Mouse (Mus musculus) heart, postnatal 0 days (tissue): ENCODE measurements at regions not wholly inside any gene's neighbourhood (a gene's known extent, or its start where the extent isn't known, plus 50 kb on each side); places are given as distances from the start of the nearest gene placed in this dataset.

Experiments used
- ATAC-seq: fragments of 200-750 bp; cut with Nextera tagmentation; 2 replicates; pipeline ENCODE4 v1.8.0; 2017; ENCODE audit warnings: low read depth, moderate number of reproducible peaks, moderate library complexity; ENCODE audit not compliant: insufficient read depth
- DNase-seq: peaks from one replicate; pipeline ENCODE4 v3.0.0-alpha.2; 2016; ENCODE audit warnings: low spot score
- H3K27ac ChIP-seq: fragments of 300-500 bp; sonication (generic); 2 replicates; pipeline ENCODE4 v1.5.1; 2014; ENCODE audit warnings: low read depth, mild to moderate bottlenecking
- H3K27me3 ChIP-seq: fragments of 300-500 bp; sonication (generic); 2 replicates; pipeline ENCODE4 v1.6.1; 2014; ENCODE audit warnings: low read length, mixed read lengths; ENCODE audit not compliant: control insufficient read depth, insufficient read depth
- H3K36me3 ChIP-seq: fragments of 300-500 bp; sonication (generic); replicated peaks from 2 replicates; pipeline ENCODE4 v1.6.1; 2014; ENCODE audit warnings: low read length, mixed read lengths; ENCODE audit not compliant: control insufficient read depth, insufficient read depth
- H3K4me1 ChIP-seq: fragments of 300-500 bp; sonication (generic); 2 replicates; pipeline ENCODE4 v1.6.1; 2014; ENCODE audit warnings: antibody characterized with exemption; ENCODE audit not compliant: control insufficient read depth, insufficient read depth
- H3K4me2 ChIP-seq: fragments of 300-500 bp; sonication (generic); 2 replicates; pipeline ENCODE4 v1.6.1; 2014; ENCODE audit warnings: low read depth, mild to moderate bottlenecking, low read length, moderate library complexity
- H3K4me3 ChIP-seq: fragments of 300-500 bp; sonication (generic); 2 replicates; pipeline ENCODE4 v1.5.1; 2014; ENCODE audit warnings: low read depth, low read length
- H3K9ac ChIP-seq: fragments of 300-500 bp; sonication (generic); replicated peaks from 2 replicates; pipeline ENCODE4 v1.6.1; 2014; ENCODE audit warnings: low read depth, low read length, mixed read lengths
- H3K9me3 ChIP-seq: fragments of 300-500 bp; sonication (generic); replicated peaks from 2 replicates; pipeline ENCODE4 v1.6.1; 2016; ENCODE audit warnings: low read length; ENCODE audit not compliant: control insufficient read depth
- CTCF ChIP-seq: IDR thresholded peaks from 2 replicates; pipeline ENCODE4 v1.5.1; 2016; ENCODE audit warnings: antibody characterized with exemption, control low read depth, low read depth
- EP300 ChIP-seq: IDR thresholded peaks from 2 replicates; pipeline ENCODE4 v1.6.1; 2016; ENCODE audit warnings: antibody characterized with exemption, low read depth
- WGBS: fragments of 180-500 bp; shearing (Covaris S2); extraction: QIAGEN DNeasy Blood & Tissue Kit; methylation state at CpG from one replicate; pipeline ENCODE4 v1.1.7; 2014; 5-methylcytosine and 5-hydroxymethylcytosine counted together

DNA sequence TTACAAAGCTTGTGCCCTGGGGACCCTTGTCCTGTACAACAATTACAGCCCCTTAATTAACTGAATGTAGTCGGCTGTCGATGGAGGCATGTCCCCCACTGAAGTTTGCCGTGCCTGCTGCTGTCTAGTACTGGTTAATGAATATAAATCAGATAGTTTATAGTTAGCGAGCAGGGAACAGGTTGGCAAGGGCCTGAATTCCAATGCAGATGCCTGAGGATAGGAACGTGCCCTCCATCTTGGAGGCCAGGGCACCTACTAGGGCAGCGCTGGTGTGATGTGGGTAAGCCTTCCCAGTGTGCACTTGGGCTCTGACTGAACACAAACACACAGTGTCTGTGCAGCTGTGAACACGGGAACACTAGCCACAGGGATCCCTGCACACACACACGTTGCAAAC is 108.0 kb upstream of the Lhx1 start:
- no peaks in the 10 kb centered on the region for H3K9me3 ChIP-seq
- DNase-seq (no peak), ATAC-seq (no peak)
- no peaks in the 10 kb centered on the region for H3K36me3 ChIP-seq
- no peak overlapping the region for H3K4me2 ChIP-seq
- H3K4me3 ChIP-seq: no peak overlapping the region
- H3K27ac ChIP-seq: no peak overlapping the region
- TF ChIP-seq EP300: no peak
- TF ChIP-seq CTCF: no peak
- no peaks in the 10 kb centered on the region for H3K4me1 ChIP-seq
- 65% methylated on average over 8 of the region's 8 CpGs for WGBS
- 0 out of 2 replicates have a peak, but pooled peaks cover 3% of the 10 kb centered on the region for H3K27me3 ChIP-seq
- H3K9ac ChIP-seq: no peak overlapping the region

DNA sequence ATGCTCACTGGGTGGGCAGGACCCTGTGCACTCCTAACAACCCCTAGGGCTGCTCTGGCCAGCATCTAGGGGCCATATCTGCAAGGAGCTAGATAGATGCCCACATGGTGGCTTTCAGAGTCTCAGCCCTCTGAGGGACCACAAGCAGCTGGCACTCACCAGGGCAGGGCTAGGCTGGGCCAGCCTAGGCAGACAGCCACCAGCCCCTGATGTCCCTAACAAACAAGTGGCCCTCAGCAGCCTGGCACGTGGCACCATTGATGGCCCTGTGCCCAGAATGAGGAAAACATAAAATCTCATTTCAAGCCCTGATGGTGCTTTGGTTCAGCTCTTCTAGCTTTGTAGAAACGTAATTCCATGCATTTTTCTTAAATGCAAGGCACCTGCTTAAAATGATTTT is 102.8 kb upstream of the Lhx1 start:
- no peaks in the 10 kb centered on the region for H3K27me3 ChIP-seq
- H3K36me3 ChIP-seq: no peaks in the 10 kb centered on the region
- no peak overlapping the region for H3K27ac ChIP-seq
- TF ChIP-seq CTCF (no peak), EP300 (no peak)
- H3K9me3 ChIP-seq: no peaks in the 10 kb centered on the region
- 54% methylated on average over 2 of the region's 2 CpGs for WGBS
- H3K4me2 ChIP-seq: no peak overlapping the region
- DNase-seq (no peak), ATAC-seq (no peak)
- no peaks in the 10 kb centered on the region for H3K4me1 ChIP-seq
- H3K4me3 ChIP-seq: no peak overlapping the region
- no peak overlapping the region for H3K9ac ChIP-seq

DNA sequence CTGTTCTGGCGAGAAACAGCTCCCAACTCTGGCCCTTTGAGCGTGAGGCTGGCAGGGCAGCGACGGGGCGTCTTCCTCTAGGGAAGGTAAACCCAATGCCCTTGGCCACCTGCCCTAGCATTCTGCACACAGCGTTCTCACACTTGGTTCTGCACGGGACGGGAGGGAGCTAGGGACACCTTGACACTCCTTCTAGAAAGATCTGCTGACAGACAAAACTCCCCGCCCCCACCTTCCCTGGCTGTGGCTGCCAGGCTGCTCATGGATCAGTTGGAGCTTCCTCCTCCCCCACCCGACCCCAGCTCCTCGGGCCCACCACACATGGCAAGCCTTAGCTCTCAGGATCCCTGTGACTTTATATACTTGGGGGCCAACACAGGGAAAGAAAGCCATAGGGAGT is 102.3 kb upstream of the Lhx1 start:
- no peaks in the 10 kb centered on the region for H3K27me3 ChIP-seq
- TF ChIP-seq EP300 (no peak), CTCF (no peak)
- no peaks in the 10 kb centered on the region for H3K4me1 ChIP-seq
- no peaks in the 10 kb centered on the region for H3K9me3 ChIP-seq
- no peak overlapping the region for H3K4me2 ChIP-seq
- no peak overlapping the region for H3K27ac ChIP-seq
- H3K9ac ChIP-seq: no peak overlapping the region
- DNase-seq (no peak), ATAC-seq (no peak)
- no peaks in the 10 kb centered on the region for H3K36me3 ChIP-seq
- no peak overlapping the region for H3K4me3 ChIP-seq
- 56% methylated on average over 11 of the region's 11 CpGs for WGBS

DNA sequence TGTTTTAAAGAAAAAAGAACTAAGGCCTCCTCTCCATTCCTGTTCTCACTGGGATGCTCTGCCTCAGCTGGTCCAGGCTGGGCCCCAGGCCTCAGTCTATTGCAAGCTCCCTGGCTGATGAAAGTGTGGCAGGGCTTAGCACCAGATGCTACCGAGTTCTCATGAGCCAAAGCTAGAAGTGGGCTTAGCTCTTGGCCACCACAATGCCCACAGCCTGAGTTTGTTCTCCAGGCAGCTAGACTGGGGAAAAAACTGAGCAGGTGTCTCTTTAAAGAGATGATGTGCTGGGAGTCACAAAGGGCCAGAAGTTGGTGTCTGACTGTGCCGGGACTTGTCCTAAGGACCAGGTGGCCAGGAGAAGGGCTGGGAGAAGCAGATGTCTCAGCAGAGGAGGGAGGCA is 101.9 kb upstream of the Lhx1 start:
- H3K9ac ChIP-seq: no peak overlapping the region
- no peak for DNase-seq
- no peaks in the 10 kb centered on the region for H3K27me3 ChIP-seq
- TF ChIP-seq CTCF: no peak
- TF ChIP-seq EP300: no peak
- H3K4me1 ChIP-seq: no peaks in the 10 kb centered on the region
- no peak for ATAC-seq
- H3K4me3 ChIP-seq: no peak overlapping the region
- H3K27ac ChIP-seq: no peak overlapping the region
- H3K4me2 ChIP-seq: no peak overlapping the region
- H3K36me3 ChIP-seq: no peaks in the 10 kb centered on the region
- H3K9me3 ChIP-seq: no peaks in the 10 kb centered on the region
- 58% methylated on average over 2 of the region's 2 CpGs for WGBS

DNA sequence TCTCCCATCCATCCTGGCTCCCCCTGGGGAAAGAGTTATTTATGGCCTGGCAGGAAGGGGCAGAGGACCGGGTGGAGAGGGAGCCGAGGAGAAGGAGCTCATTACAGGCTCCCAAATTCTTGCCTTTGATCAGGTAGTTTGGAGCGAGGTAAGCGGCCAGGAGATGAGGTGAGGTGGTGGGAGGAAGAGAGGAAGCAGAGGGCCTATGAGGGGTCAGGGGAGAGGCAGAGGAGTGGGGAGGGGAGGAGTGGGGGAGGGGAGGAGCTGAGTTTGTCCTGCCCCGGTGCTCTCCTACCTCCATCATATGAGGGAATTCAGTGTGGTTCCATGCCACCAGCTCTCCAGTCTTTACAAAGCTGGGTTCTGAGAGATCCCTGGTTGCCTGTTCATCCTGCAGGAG is 98.8 kb upstream of the Lhx1 start:
- no peaks in the 10 kb centered on the region for H3K27me3 ChIP-seq
- DNase-seq: no peak
- no peak overlapping the region for H3K9ac ChIP-seq
- no peak overlapping the region for H3K27ac ChIP-seq
- H3K36me3 ChIP-seq: no peaks in the 10 kb centered on the region
- no peaks in the 10 kb centered on the region for H3K9me3 ChIP-seq
- H3K4me3 ChIP-seq: no peak overlapping the region
- TF ChIP-seq EP300: no peak
- TF ChIP-seq CTCF: no peak
- 20% methylated on average over 5 of the region's 5 CpGs for WGBS
- H3K4me2 ChIP-seq: no peak overlapping the region
- H3K4me1 ChIP-seq: no peaks in the 10 kb centered on the region
- ATAC-seq: no peak

DNA sequence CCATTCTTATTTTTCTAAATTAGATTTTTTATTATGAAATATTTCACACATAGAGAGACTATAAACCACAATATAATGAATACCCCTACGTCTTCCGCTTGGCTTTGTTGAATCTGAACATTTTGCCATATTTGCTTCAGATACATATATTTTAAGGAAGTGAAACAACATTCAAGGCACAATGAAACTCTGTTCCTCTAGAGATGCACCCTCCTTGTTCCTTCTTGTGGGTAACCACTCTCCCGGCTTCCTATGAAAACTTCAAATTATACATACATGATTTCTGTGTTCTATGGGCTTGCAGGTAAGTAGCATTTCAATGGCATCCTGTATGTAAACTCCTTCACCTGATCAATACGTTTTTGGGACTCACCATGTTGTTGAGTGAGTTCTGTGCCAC is 94.4 kb upstream of the Lhx1 start:
- WGBS: 79% methylated on average over 4 of the region's 4 CpGs
- Histone ChIP-seq H3K4me2 (no peak overlapping the region), H3K27ac (no peak overlapping the region), H3K4me1 (no peaks in the 10 kb centered on the region), H3K36me3 (no peaks in the 10 kb centered on the region), H3K4me3 (no peak overlapping the region), H3K9me3 (no peaks in the 10 kb centered on the region), H3K9ac (no peak overlapping the region), H3K27me3 (no peaks in the 10 kb centered on the region)
- DNase-seq (no peak), ATAC-seq (no peak)
- no peak for TF ChIP-seq CTCF
- TF ChIP-seq EP300: no peak
